Mouse (Mus musculus) kidney, postnatal 0 days (tissue): ENCODE measurements around the gene Wfdc21. TPM values are rescaled to one million over a fixed set of nuclear protein-coding genes. Genes with fewer than 3 reads are reported as not detected.

ENCODE experiments used
- ATAC-seq: fragments of 200-750 bp; cut with Nextera tagmentation; replicated peaks from 2 replicates; pipeline ENCODE4 v1.8.0; 2017; ENCODE audit warnings: low read depth, moderate number of reproducible peaks, moderate TSS enrichment, moderate library complexity; ENCODE audit not compliant: low FRiP score
- DNase-seq: peaks from one replicate; pipeline ENCODE4 v3.0.0-alpha.2; 2016; ENCODE audit warnings: low spot score
- H3K27ac ChIP-seq: fragments of 300-500 bp; sonication (generic); 2 replicates; pipeline ENCODE4 v1.5.1; 2014; ENCODE audit warnings: mild to moderate bottlenecking
- H3K27me3 ChIP-seq: fragments of 300-500 bp; sonication (generic); 2 replicates; pipeline ENCODE4 v1.6.1; 2014; ENCODE audit warnings: low read length, mixed read lengths; ENCODE audit not compliant: insufficient read depth
- H3K36me3 ChIP-seq: fragments of 300-500 bp; sonication (generic); 2 replicates; pipeline ENCODE4 v1.6.1; 2014; ENCODE audit warnings: low read length, mixed read lengths; ENCODE audit not compliant: insufficient read depth
- H3K4me1 ChIP-seq: fragments of 300-500 bp; sonication (generic); replicated peaks from 2 replicates; pipeline ENCODE4 v1.6.1; 2014; ENCODE audit warnings: antibody characterized with exemption, low read length, mixed read lengths; ENCODE audit not compliant: insufficient read depth
- H3K4me2 ChIP-seq: fragments of 300-500 bp; sonication (generic); 2 replicates; pipeline ENCODE4 v1.6.1; 2014; ENCODE audit warnings: mild to moderate bottlenecking, low read length, moderate library complexity, mixed read lengths
- H3K4me3 ChIP-seq: fragments of 300-500 bp; sonication (generic); replicated peaks from 2 replicates; pipeline ENCODE4 v1.5.1; 2014; ENCODE audit warnings: low read depth, low read length
- H3K9ac ChIP-seq: fragments of 300-500 bp; sonication (generic); 2 replicates; pipeline ENCODE4 v1.6.1; 2014; ENCODE audit warnings: low read depth, low read length
- H3K9me3 ChIP-seq: fragments of 300-500 bp; sonication (generic); replicated peaks from 2 replicates; pipeline ENCODE4 v1.6.1; 2016; ENCODE audit warnings: low read length, inconsistent platforms, mixed read lengths
- CTCF ChIP-seq: IDR thresholded peaks from 2 replicates; pipeline ENCODE4 v1.5.1; 2016; ENCODE audit warnings: antibody characterized with exemption, low read depth, mild to moderate bottlenecking, moderate library complexity
- WGBS: fragments of 180-500 bp; shearing (Covaris S2); extraction: QIAGEN DNeasy Blood & Tissue Kit; methylation state at CpG from one replicate; pipeline ENCODE4 v1.1.7; 2014; 5-methylcytosine and 5-hydroxymethylcytosine counted together
- polyA plus RNA-seq: library from polyadenylated mRNA; unstranded; fragments of >200 nt; fragmentation: Nextera tagmentation; extraction: Ambion mirVana; gene quantifications from 2 replicates; pipeline ENCODE4 v1.2.1, GENCODE M21; 2015

Gene Wfdc21
- polyA plus RNA-seq, 1 experiment from 2014 or later, result 1.5 TPM

DNA sequence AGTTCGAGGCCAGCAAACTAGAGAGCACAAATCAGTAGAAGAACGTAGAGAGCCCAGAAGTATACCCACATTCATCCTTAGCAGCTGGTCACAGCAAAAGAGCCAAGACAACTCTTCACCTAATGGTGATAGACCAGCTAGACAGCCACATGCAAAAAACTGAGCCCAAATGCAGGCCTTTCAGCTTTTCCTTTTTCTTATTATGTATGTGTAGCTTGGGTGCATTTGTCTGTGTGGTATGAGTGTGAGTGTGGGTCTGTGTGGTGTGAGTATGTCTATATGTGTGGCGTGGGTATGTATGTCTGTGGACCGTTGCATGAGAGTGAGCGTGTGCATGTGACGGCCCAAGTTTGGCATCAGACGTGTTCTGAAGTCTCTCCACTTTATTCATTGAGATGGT is 24.3 kb downstream of the Wfdc21 start:
- H3K36me3 ChIP-seq, result peaks cover 70% of the 10 kb centered on the region
- WGBS, result 92% methylated on average over 7 of the region's 7 CpGs

DNA sequence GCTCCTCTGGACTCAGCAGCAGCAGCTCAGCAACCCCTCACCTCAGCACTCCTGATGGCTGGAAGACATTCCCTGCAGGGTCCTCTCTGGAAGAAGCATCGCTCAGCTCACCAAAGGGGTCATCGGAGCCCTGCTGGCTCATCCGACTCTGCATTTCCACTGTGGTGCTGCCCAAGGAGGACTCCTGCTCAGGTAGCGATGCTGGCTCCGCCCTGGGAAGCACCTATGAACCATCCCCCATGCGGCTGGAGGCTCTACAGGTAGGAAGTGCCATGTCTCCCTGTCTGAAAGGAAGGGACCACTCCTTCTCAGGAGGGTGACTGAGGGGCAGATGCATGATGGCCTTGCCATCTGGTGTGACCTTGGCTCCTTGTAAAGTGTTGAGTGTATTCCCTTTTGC is 25.6 kb downstream of the Wfdc21 start:
- Histone ChIP-seq H3K9me3 (no peaks in the 10 kb centered on the region), H3K4me3 (no peak overlapping the region), H3K36me3 (peaks cover 71% of the 10 kb centered on the region), H3K4me1 (no peaks in the 10 kb centered on the region), H3K9ac (no peak overlapping the region), H3K27me3 (no peaks in the 10 kb centered on the region), H3K4me2 (no peak overlapping the region), H3K27ac (no peak overlapping the region)
- DNase-seq (no peak), ATAC-seq (no peak)
- WGBS, result 98% methylated on average over 6 of the region's 6 CpGs
- TF ChIP-seq CTCF, result no peak

More for the DNA sequence above, 24.3 kb downstream of the Wfdc21 start:
- Histone ChIP-seq H3K4me3 (no peak overlapping the region), H3K9ac (no peak overlapping the region), H3K4me2 (no peak overlapping the region), H3K9me3 (no peaks in the 10 kb centered on the region), H3K4me1 (no peaks in the 10 kb centered on the region), H3K27me3 (no peaks in the 10 kb centered on the region), H3K27ac (no peak overlapping the region)
- DNase-seq (no peak), ATAC-seq (no peak)
- no peak for TF ChIP-seq CTCF

DNA sequence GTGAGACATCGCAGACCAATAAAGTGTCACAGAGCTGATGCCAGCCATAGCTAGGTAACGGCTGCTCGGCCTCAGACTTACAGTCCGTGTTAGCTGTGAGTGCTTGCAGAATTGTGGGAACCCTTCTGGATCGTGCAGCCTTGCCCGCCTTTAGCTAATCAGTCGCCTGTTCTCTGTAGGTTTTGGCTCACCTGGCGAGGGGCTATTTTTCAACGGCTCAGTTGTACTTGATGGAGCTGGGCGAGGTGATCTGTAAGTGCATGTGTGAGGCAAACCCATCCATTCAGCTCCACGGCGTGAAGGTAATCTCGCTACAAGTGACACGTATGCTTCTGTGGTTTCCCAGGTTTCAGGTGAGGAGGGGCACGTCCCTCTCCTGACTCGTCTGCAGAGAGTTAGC is 27.0 kb downstream of the Wfdc21 start:
- H3K36me3 ChIP-seq, result peaks cover 65% of the 10 kb centered on the region
- WGBS, result 93% methylated on average over 16 of the region's 16 CpGs
- ATAC-seq, result no peak

DNA sequence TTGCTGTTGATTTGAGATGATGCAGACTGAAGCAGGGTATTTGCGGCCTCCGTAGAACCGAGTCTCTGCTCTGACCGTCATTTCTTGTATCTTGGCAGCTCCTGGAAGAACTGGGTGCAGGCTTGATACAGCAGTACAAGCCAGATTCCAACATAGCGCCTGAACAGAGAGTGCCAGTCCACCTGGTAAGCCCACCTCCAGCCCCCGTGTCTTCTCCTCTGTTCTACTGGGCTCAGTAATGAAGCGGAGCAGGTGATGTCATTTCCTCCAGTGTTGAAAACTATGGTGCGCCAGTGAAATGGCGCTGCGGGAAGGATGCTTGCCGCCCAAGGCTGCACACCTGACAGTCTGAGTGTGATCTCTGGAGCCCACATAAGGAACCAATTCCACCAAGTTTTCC is 27.6 kb downstream of the Wfdc21 start:
- Histone ChIP-seq H3K4me2 (no peak overlapping the region), H3K9ac (no peak overlapping the region), H3K36me3 (peaks cover 66% of the 10 kb centered on the region), H3K9me3 (no peaks in the 10 kb centered on the region), H3K27me3 (no peaks in the 10 kb centered on the region), H3K4me3 (no peak overlapping the region), H3K4me1 (no peaks in the 10 kb centered on the region), H3K27ac (no peak overlapping the region)
- WGBS, result 91% methylated on average over 11 of the region's 11 CpGs
- no peak for DNase-seq
- ATAC-seq, result no peak
- TF ChIP-seq CTCF, result no peak

More for the DNA sequence above, 27.0 kb downstream of the Wfdc21 start:
- no peaks in the 10 kb centered on the region for H3K9me3 ChIP-seq
- H3K27me3 ChIP-seq, result no peaks in the 10 kb centered on the region
- no peak overlapping the region for H3K27ac ChIP-seq
- H3K4me2 ChIP-seq, result no peak overlapping the region
- no peak for DNase-seq
- H3K4me1 ChIP-seq, result no peaks in the 10 kb centered on the region
- TF ChIP-seq CTCF, result no peak
- H3K9ac ChIP-seq, result no peak overlapping the region
- no peak overlapping the region for H3K4me3 ChIP-seq

DNA sequence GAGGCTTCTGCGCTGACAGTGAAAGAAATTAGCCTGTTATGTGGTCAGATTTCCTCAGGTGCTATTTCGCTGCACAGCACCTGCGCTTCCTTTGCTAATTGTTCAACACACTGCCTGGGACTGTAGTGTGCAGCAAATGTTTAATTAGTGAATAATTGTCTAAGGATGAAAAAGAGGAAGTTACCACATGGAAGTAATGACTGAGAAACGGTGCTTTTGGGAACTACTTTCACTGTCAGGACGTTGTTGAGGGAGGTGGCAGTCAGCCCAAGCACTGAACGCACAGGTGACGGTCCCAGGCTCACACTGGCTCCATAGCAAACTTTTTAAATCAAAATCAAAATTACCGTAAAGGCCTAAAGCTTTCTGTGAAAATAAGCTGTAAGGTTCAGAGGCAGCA is 30.1 kb downstream of the Wfdc21 start:
- Histone ChIP-seq H3K36me3 (peaks cover 77% of the 10 kb centered on the region), H3K4me1 (no peaks in the 10 kb centered on the region), H3K4me2 (no peak overlapping the region), H3K9me3 (no peaks in the 10 kb centered on the region), H3K9ac (no peak overlapping the region), H3K27ac (no peak overlapping the region), H3K27me3 (no peaks in the 10 kb centered on the region), H3K4me3 (no peak overlapping the region)
- WGBS, result 93% methylated on average over 8 of the region's 8 CpGs
- ATAC-seq (no peak), DNase-seq (no peak)
- no peak for TF ChIP-seq CTCF

DNA sequence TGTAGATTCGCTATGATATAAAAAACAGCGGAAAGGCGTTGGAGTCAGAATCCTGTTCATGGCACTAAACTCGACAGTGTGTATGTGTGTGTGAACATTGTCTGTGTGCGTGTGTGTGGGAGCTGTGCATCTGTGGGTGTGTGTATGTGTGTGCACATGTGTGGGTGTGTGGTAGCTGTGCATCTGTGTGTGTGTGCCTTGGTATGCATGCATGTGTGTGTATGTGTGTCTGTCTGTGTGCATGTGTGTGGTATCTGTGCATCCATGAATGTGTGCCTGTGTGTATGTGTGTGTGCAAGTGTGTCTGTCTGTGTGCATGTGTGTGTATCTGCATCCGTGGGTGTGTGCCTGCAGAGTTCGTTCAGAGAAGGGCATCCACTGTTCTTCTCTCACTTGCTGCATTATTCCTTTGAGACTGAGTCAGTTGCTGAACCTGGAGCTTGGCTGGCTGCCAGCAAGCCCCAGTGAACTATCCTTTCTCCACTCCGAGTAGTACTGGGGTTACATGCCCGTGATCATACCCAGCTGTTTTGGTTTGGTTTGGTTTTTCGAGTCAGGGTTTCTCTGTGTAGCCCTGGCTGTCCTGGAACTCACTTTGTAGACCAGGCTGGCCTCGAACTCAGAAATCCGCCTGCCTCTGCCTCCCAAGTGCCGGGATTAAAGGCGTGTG is 37.3 kb downstream of the Wfdc21 start:
- WGBS, result 81% methylated on average over 14 of the region's 14 CpGs
- Histone ChIP-seq H3K9ac (no peak overlapping the region), H3K36me3 (peaks cover 35% of the 10 kb centered on the region), H3K4me1 (0 out of 2 replicates have a peak, but pooled peaks cover 4% of the 10 kb centered on the region), H3K4me3 (no peak overlapping the region), H3K27ac (no peak overlapping the region), H3K9me3 (no peaks in the 10 kb centered on the region), H3K27me3 (no peaks in the 10 kb centered on the region), H3K4me2 (no peak overlapping the region)
- DNase-seq, result no peak
- ATAC-seq, result no peak
- no peak for TF ChIP-seq CTCF

DNA sequence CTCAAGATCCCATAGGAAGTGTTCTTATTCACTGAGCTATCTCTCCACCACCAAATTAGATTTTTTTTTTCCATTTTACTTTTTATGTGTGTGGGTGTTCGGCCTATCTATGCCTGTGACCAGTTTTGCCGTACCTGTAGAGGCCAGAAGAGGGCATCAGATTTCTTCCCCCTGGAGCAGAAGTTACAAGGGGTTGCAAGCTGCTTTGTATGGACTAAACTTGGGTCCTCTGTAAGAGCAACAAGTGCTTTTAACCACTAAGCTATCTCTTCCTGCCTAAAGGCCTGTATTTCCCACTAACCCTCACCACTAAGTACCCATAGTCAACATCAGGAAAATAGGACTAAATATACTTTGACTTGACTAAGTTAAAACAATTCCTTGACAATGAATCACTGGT is 37.9 kb downstream of the Wfdc21 start:
- H3K9me3 ChIP-seq, result no peaks in the 10 kb centered on the region
- DNase-seq (no peak), ATAC-seq (no peak)
- TF ChIP-seq CTCF, result peak; percentile 52
- H3K4me3 ChIP-seq, result no peak overlapping the region
- peaks cover 30% of the 10 kb centered on the region for H3K36me3 ChIP-seq
- no peak overlapping the region for H3K27ac ChIP-seq
- H3K4me2 ChIP-seq, result no peak overlapping the region
- no peaks in the 10 kb centered on the region for H3K27me3 ChIP-seq
- 0 out of 2 replicates have a peak, but pooled peaks cover 4% of the 10 kb centered on the region for H3K4me1 ChIP-seq
- no peak overlapping the region for H3K9ac ChIP-seq
- WGBS, result 76% methylated on average over 2 of the region's 2 CpGs
